Mouse (Mus musculus) small intestine, adult 2 months (tissue): Measurements from ENCODE around the gene Gm17359. TPM values are rescaled to one million over a fixed set of nuclear protein-coding genes. Genes with fewer than 3 reads are reported as not detected.

Experiments used
- H3K27ac ChIP-seq: fragments of 200-500 bp; 2 replicates; pipeline ENCODE4 v1.5.1; 2012; ENCODE audit warnings: low read depth, low read length, control low read depth, inconsistent platforms; ENCODE audit not compliant: insufficient read depth
- H3K27me3 ChIP-seq: fragments of 200-500 bp; 2 replicates; pipeline ENCODE4 v1.6.1; 2012; ENCODE audit warnings: mild to moderate bottlenecking, moderate library complexity, low read length, inconsistent platforms; ENCODE audit not compliant: control insufficient read depth, insufficient read depth
- H3K36me3 ChIP-seq: fragments of 200-500 bp; 2 replicates; pipeline ENCODE4 v1.6.1; 2012; ENCODE audit warnings: mild to moderate bottlenecking, low read length, control low read depth, inconsistent platforms; ENCODE audit not compliant: control insufficient read depth, insufficient read depth
- H3K4me1 ChIP-seq: fragments of 200-500 bp; 2 replicates; pipeline ENCODE4 v1.6.1; 2012; ENCODE audit warnings: low read length, inconsistent platforms, mixed read lengths; ENCODE audit not compliant: control insufficient read depth, insufficient read depth, insufficient read length
- H3K4me3 ChIP-seq: fragments of 200-500 bp; 2 replicates; pipeline ENCODE4 v1.5.1; 2012; ENCODE audit warnings: low read depth, mild to moderate bottlenecking, control low read depth, inconsistent platforms, low read length, moderate library complexity
- CTCF ChIP-seq: fragments of 200-500 bp; IDR thresholded peaks from 2 replicates; pipeline ENCODE4 v1.5.1; 2012; ENCODE audit warnings: low read depth, mild to moderate bottlenecking, control low read depth, inconsistent platforms, low read length, moderate library complexity, mixed read lengths; ENCODE audit not compliant: insufficient replicate concordance, insufficient read length; ENCODE audit errors: extremely low read depth
- POLR2A ChIP-seq: fragments of 200-500 bp; IDR thresholded peaks from 2 replicates; pipeline ENCODE4 v1.6.1; 2012; ENCODE audit warnings: low read depth, mild to moderate bottlenecking, control low read depth, inconsistent platforms, low read length, moderate library complexity
- WGBS: fragments of 180-500 bp; shearing (Covaris S2); methylation state at CpG from one replicate; pipeline ENCODE4 v1.1.7; 2018; 5-methylcytosine and 5-hydroxymethylcytosine counted together
- polyA plus RNA-seq: library from polyadenylated mRNA; depleted of rRNA; stranded (reverse); fragments of >200 nt; gene quantifications from 2 replicates; pipeline ENCODE4 v1.2.3, GENCODE M21; 2012

Gene Gm17359
- polyA plus RNA-seq, 1 experiment: not detected

DNA sequence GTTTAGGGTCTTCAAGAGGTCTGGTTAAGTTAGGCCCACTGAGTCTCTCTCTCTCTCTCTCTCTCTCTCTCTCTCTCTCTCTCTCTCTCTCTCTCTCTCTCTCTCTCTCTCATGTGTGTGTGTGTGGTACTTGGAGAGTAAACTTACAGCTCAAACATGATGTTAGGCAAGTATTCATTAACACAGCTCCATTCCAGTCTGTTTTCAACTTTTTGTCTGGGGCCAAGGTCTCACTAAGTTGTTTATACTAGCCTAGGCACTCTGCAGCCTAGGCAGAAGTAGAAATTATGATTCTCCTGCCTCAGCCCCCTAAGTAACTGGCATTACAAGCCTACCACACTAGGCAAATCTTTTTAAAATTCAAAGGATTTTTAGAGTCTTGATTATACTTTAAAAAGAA, 79.5 kb downstream of the Gm17359 start:
- Histone ChIP-seq H3K27me3 (no peaks in the 10 kb centered on the region), H3K27ac (no peak overlapping the region), H3K36me3 (no peaks in the 10 kb centered on the region), H3K4me1 (no peaks in the 10 kb centered on the region), H3K4me3 (no peak overlapping the region)
- no peak for TF ChIP-seq POLR2A
- no peak for TF ChIP-seq CTCF

DNA sequence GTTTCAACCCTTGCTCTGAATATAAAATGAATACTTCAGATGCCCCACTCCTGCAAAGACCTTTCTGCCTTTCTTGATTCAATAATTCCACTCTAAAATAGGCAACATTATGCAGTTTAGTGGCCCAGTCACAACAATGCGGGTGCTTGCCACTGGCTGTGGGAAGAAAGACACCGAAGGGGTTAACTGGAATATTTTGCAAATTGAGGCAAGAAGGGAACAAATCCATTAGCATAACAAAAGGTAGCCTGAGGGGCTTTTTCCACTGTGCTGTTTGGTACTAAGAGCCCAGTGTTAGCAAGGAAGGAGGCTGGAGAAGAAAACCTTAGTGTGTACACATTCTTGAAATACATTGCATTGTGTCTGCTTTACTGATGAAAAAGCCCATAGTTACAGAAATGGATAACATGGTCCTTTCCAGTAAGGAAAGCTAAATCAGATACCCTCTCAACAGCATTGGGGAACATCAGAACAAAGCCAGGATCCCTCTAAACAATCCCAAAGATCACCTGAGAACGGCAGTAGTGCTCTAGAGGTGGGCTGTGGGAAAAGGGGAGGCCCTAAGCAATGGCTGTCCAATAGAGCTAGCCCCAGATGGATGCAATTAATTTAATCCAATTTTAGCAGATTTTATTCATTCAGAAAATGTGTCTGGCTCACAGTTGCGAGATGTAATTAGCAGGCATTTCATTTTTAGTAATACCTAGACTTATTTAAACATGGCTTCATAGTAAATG, 80.7 kb downstream of the Gm17359 start:
- H3K27me3 ChIP-seq: no peaks in the 10 kb centered on the region
- no peak overlapping the region for H3K27ac ChIP-seq
- H3K4me1 ChIP-seq: no peaks in the 10 kb centered on the region
- no peak for TF ChIP-seq POLR2A
- TF ChIP-seq CTCF: no peak
- no peaks in the 10 kb centered on the region for H3K36me3 ChIP-seq
- 82% methylated on average over 4 of the region's 4 CpGs for WGBS
- H3K4me3 ChIP-seq: no peak overlapping the region

DNA sequence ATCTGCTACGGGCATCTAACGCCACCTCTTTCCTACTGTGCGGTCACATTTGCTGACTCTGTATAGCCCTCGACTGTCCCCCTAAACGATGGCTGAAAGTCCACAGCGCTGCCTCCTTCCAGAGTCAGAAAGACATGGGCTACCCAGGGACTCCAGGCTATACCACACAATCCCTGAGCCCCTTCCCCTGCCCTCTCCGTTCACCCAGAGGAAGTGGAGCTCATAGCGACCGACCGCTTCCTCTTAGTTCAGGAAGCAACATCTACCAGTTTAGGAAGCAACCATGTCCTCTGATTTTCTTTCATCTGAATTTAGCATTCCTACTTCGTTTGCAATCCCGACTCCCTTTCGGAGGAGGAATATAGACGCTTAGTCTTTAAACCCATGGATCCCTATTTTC, 82.5 kb downstream of the Gm17359 start:
- no peaks in the 10 kb centered on the region for H3K4me1 ChIP-seq
- no peaks in the 10 kb centered on the region for H3K36me3 ChIP-seq
- H3K4me3 ChIP-seq: no peak overlapping the region
- 87% methylated on average over 14 of the region's 14 CpGs for WGBS
- TF ChIP-seq CTCF: no peak
- no peak for TF ChIP-seq POLR2A
- no peak overlapping the region for H3K27ac ChIP-seq
- H3K27me3 ChIP-seq: no peaks in the 10 kb centered on the region

DNA sequence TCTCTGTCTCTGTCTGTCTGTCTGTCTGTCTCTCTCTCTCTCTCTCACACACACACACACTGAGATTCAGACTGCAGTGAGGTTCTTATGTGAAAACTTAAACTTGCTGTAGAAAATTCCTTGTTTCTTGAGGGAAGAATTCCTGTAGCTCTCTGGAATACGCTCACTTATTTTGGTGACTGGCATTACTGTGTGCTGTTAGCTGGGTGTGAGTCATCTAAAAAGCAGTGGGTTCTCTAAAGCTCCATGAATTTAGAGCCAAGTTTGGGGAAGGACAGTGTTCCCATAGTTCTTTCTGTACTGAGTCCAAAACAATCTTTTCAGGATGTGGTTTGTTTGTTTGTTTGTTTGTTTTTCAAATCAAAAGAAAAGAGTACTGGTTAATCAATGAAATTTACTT, 89.0 kb downstream of the Gm17359 start:
- no peak for TF ChIP-seq CTCF
- no peak for TF ChIP-seq POLR2A
- Histone ChIP-seq H3K4me1 (no peaks in the 10 kb centered on the region), H3K4me3 (no peak overlapping the region), H3K27me3 (no peaks in the 10 kb centered on the region), H3K27ac (no peak overlapping the region), H3K36me3 (no peaks in the 10 kb centered on the region)
- WGBS: 83% methylated on average over 1 of the region's 1 CpGs

DNA sequence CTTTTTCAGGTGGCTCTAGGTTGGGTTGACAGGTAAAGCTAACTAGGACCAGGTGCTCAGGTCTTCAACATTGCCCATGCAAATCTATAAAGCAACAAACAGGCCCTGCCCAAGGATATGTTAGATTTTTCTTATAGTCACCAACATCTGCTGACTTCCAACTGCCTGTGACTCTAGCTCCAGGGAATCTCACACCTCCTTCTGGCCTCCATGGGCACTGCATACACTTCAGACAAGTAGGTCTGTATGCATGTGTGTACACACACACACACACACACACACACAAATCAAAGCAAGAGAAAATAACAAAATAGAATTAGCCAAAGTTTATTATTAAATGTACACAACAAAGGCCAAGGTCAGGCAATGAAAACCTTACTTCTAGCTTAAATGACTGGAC, 97.1 kb downstream of the Gm17359 start:
- Histone ChIP-seq H3K27ac (no peak overlapping the region), H3K4me1 (no peaks in the 10 kb centered on the region)
- TF ChIP-seq CTCF: no peak
- no peak for TF ChIP-seq POLR2A

DNA sequence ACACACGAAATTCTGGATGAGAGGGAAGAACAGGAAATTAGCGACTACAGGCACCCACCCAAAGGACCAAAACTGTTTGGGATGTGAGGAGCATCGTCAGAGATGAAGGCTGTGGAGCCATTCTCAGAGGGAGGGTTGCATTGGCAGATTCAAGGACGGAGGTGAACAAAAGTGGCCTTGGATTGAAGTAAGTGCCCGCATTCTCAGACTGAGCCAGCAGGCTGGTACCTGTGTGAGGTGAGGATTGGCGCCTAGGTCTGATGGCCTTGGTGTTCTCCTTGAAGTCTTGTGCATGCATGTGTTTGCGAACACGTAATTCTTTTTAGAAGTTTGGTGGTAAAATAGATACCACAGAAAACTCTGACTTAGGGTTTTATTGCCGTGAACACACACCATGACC, 98.0 kb downstream of the Gm17359 start:
- H3K4me1 ChIP-seq: no peaks in the 10 kb centered on the region
- TF ChIP-seq POLR2A (no peak), CTCF (no peak)
- no peak overlapping the region for H3K4me3 ChIP-seq
- H3K27ac ChIP-seq: no peak overlapping the region
- 73% methylated on average over 9 of the region's 9 CpGs for WGBS
- no peaks in the 10 kb centered on the region for H3K36me3 ChIP-seq
- no peaks in the 10 kb centered on the region for H3K27me3 ChIP-seq

More for the DNA sequence above, 97.1 kb downstream of the Gm17359 start:
- H3K4me3 ChIP-seq: no peak overlapping the region
- H3K36me3 ChIP-seq: no peaks in the 10 kb centered on the region
- H3K27me3 ChIP-seq: no peaks in the 10 kb centered on the region

DNA sequence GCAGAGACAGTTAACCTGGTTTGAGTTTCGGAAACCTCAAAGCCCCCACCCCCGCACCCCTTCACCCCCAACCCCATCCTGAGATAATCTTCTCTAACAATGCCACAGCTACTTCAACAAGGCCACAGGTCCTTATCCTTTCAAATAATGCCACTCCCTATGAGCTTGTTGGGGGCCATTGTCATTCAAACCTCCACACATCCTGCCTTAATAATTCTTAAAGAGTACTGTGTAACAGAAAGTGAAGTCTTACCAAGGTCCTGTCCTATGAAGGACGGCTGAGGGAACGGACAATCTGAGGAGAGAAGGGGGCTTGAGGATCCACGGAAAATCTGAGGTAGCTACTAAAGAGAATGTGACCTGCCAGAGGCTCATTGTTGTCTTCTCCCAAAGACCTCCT, 98.5 kb downstream of the Gm17359 start:
- H3K4me1 ChIP-seq: no peaks in the 10 kb centered on the region
- no peak overlapping the region for H3K4me3 ChIP-seq
- H3K27me3 ChIP-seq: no peaks in the 10 kb centered on the region
- 62% methylated on average over 5 of the region's 5 CpGs for WGBS
- no peak overlapping the region for H3K27ac ChIP-seq
- TF ChIP-seq POLR2A: no peak
- H3K36me3 ChIP-seq: no peaks in the 10 kb centered on the region
